Comparison of ENCODE assay signal across 19 mouse cellular contexts in the genomic region with DNA sequence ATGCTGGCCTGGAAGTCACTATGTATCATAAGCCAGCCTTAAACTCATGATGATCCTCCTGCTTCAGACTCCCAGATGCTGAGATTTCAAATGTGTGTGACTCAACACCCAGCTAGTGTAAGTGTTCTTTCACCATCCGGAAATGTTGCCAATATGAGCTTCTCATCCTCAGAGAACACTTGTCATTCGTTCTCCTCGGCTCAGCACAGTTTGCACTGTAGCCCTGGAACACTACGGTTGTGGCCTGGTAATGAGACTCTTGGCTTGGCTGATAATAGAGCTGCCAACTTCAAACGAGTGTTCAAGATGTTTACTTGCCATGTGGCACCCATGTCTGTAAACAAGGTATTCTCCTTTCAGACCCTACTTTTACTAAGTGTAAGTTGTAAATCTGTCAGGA. TPM values are rescaled to one million over a fixed set of nuclear protein-coding genes. Genes with fewer than 3 reads are reported as not detected.
DNase-seq lines count a peak whose midpoint lies in the region; TF ChIP-seq lines count a peak whose summit lies in the region.
"Had no signal": no experiment of that assay in that cellular context is flagged by ENCODE, and none has a peak within 500 bp of the region (broad histone marks: within the 10 kb centered on the region; RNA-seq: fewer than 3 reads in every experiment).

No protein-coding gene starts in this region.

- intact Hi-C loops in gastrocnemius, adult 2 months (cut with DNase I) = no loop called here
- intact Hi-C loops in gastrocnemius, postnatal 14 days (cut with DNase I; ENCODE audit: low total_unique reads) = no loop called here

- TF ChIP-seq CTCF in gastrocnemius, adult 2 months (IDR thresholded peaks at IDR 0.05) = no peak

- DNase-seq in gastrocnemius, adult 2 months = no peak
- DNase-seq in gastrocnemius, postnatal 14 days = no peak
- DNase-seq in lung, postnatal 10 days = peak; percentile 7
- DNase-seq in lung, postnatal 14 days = no peak
- peak; percentile 37 for DNase-seq in fat pad, adult 2 months (ENCODE audit: extremely low read depth, low read depth, low spot score)
- DNase-seq in skeletal muscle tissue, adult 2 months (ENCODE audit: low read depth, low spot score) = peak; percentile 10
- DNase-seq in embryo, embryonic 11 days = no peak
- DNase-seq: adrenal gland, adult 2 months; adrenal gland, postnatal 25 days; cerebellum, adult 2 months; cerebellum, postnatal 10 days; gastrocnemius, postnatal 10 days; heart, adult 11 months; heart, postnatal 36 days had no signal

- no peak overlapping the region for H3K4me3 ChIP-seq in gastrocnemius, adult 2 months
- H3K4me3 ChIP-seq: embryonic facial prominence, embryonic 15.5 days; erythroblast, embryonic 14.5 days; forebrain, embryonic 15.5 days; heart, embryonic 13.5 days; hindbrain, embryonic 15.5 days had no signal

- H3K27ac ChIP-seq in gastrocnemius, adult 2 months = peak overlapping the region; percentile 28; the same call in 1 of the 2 replicates
- H3K27ac ChIP-seq: embryonic facial prominence, embryonic 15.5 days; forebrain, embryonic 15.5 days; heart, embryonic 13.5 days; hindbrain, embryonic 15.5 days had no signal

RNA-seq across cellular contexts. Expression of gene Vps35, which starts 3.9 kb away (rescaled TPM):
- total RNA-seq in gastrocnemius, adult 2 months (2021) = 10 to 100 TPM; 56.4 to 60.1 TPM
- 10 to 100 TPM; 51.5 to 52.4 TPM for total RNA-seq in gastrocnemius, postnatal 14 days (2021)

RNA-seq across cellular contexts. Expression of gene Orc6, which starts 4.1 kb away (rescaled TPM):
- 1 to 10 TPM; 3.8 to 5.3 TPM for total RNA-seq in gastrocnemius, adult 2 months (2021)
- total RNA-seq in gastrocnemius, postnatal 14 days (2021) = 1 to 10 TPM; 7.2 to 9.5 TPM

Comparison
In these comparisons a context has a peak if more than half of its experiments do, and no peak if none do; other contexts are left out.
1. DNase-seq: peak in lung, postnatal 10 days (single experiment), fat pad, adult 2 months (single experiment) and skeletal muscle tissue, adult 2 months (single experiment); none in gastrocnemius, adult 2 months (single experiment), gastrocnemius, postnatal 14 days (single experiment), lung, postnatal 14 days (single experiment) and embryo, embryonic 11 days (single experiment).